Mouse (Mus musculus) mesoderm, embryonic 11.5 days (tissue): ENCODE results near the gene Mob1b.
A peak's percentile ranks its signal among the peaks of the same experiment; 100 is the strongest.

ENCODE experiments used
- DNase-seq: peaks from one replicate; pipeline ENCODE4 v3.0.0-alpha.2; 2012; ENCODE audit warnings: low read depth, low spot score

Gene Mob1b

GRCm38 (mm10) chr5:88768201-88768600 is 47.5 kb downstream of the Mob1b start:
- no peak for DNase-seq

GRCm38 (mm10) chr5:88782072-88782765 is 61.6 kb downstream of the Mob1b start:
- DNase-seq, result no peak

- DNase-seq, result no peak
Measured at GRCm38 (mm10) chr5:88785059-88785458, 64.4 kb downstream of the Mob1b start.

- DNase-seq, result no peak
Measured at GRCm38 (mm10) chr5:88790675-88791074, 70.0 kb downstream of the Mob1b start.

- DNase-seq, result peak; percentile 63
Measured at GRCm38 (mm10) chr5:88791256-88792245, 70.9 kb downstream of the Mob1b start.

GRCm38 (mm10) chr5:88793676-88794075 is 73.0 kb downstream of the Mob1b start:
- no peak for DNase-seq

- no peak for DNase-seq
Measured at GRCm38 (mm10) chr5:88795910-88796584, 75.4 kb downstream of the Mob1b start.

- DNase-seq, result no peak
Measured at GRCm38 (mm10) chr5:88796588-88796987, 75.9 kb downstream of the Mob1b start.

GRCm38 (mm10) chr5:88797121-88797520 is 76.5 kb downstream of the Mob1b start:
- DNase-seq, result no peak

GRCm38 (mm10) chr5:88805616-88806015 is 85.0 kb downstream of the Mob1b start:
- DNase-seq, result no peak

- no peak for DNase-seq
Measured at GRCm38 (mm10) chr5:88806278-88806677, 85.6 kb downstream of the Mob1b start.

- DNase-seq, result no peak
Measured at GRCm38 (mm10) chr5:88807342-88807741, 86.7 kb downstream of the Mob1b start.

GRCm38 (mm10) chr5:88813188-88813587 is 92.5 kb downstream of the Mob1b start:
- DNase-seq, result no peak
